Mouse (Mus musculus) testis, postnatal 14 days (tissue): ENCODE measurements around the gene E2f6.

Experiments used
- DNase-seq: peaks from one replicate; pipeline ENCODE4 v3.0.0; 2021; ENCODE audit warnings: low spot score

Gene E2f6

DNA sequence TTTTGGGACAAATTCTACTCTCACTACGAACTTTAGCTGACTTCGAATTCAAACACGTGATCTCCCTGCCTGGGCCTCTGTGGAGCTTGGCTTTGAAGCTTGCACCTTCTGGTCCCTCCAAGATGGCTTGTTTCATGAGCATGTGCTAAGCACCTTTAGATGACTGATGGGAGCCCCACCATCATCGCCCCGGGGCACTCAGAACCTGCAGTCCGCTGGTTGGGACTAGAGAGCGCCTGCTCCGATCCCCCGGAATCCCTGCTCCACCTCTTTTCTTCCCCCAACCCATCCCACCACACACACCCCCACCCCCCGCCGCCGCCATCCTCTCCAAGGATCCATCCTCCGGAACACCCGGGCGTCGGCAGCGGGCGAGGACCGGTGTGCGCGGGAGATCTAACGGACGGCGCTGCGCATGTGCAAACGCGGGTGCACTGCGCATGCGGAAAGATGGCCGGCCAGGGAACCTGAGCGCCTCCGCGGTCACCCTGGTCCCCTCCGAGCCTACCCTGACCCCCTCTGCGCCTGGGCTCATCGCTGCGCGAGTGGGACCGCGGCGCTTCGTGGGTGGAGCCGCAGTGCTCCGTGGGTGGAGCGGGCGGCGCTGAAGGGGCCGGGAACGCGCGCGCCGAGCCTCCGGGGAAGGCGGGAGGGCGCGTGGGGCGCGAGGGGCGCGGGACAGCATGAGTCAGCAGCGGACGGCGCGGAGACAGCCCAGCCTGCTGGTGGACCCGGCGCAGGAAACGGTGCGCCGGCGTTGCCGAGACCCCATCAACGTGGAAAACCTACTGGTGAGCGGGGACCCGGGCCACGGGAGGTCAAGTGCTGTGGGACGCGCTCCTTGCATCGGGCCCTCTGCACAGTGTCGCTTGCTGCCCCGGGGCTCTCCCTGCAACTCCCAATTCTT is at the start of gene E2f6:
E2f6 (plus strand) TSS at position 439 of the 907 bp plus-strand sequence.
- peak; percentile 87 for DNase-seq

- DNase-seq = no peak
Observed at GRCm38 (mm10) chr12:16761461-16761860, 49.3 kb upstream of the E2f6 start.

DNA sequence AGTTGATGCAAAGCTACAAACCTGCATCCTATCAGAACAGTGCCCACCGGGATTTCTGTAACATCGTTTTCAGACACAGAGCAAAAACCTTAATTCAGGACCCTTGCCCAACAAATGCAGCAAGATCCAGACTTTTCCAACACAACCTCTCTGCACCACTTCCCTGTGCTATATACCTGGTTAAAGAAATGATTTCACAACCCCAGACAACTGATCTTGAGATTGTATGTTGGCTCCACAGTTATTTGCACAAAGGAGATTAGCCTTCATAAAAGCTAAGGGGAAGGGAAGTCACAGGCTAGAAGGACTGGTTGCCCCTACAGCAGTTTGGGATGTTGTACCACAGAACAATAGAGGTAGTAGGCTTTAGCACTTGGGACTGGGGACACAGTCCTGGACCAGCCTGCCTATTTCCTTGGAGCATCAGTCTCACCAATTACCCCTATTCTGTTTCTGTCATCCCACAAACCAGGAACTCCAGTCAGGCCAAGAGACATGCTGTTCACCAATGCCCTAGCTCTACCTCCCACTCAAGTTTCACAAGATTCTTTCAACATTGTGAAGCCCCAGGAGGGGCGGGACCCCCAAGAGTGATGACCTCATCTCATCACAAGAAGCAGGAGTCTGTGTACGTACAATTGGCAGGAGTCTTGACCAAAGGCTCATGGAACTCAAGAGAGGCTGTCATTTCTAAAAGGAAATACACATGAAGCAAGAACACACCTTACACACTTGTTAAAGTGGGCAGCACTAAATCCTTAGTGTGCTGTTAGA is 46.9 kb upstream of the E2f6 start:
- no peak for DNase-seq

DNA sequence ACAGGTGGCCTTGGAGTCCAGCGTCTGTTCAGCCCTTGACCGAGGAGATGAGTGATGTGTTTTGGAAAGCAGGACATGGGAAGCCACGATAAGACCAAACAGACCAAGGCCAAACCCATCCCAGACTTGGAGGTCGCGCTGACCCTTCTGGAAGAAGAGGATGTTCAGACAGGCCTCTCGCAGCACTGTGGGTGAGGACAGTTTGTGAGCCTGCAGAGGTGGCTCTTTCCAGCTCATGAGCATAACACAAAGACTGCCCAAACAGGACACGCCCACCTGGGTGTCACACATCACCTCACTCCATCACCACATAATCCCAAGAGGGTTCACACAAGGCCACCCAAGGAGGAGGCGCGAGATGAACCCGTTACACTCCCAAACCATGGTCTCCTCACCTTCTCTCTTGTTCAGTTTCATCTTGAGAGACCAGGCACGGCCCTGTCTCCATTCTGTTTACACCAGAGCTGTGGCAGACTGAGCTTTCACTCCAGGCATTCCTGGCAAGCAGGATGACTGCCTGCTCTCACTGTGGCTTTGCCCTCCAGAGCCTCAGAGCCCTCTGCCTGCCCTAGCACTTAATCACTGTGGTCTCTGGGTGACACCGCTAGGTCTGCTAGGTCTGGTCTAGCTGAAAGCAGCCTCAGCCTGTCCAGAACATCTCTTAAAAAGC is 45.9 kb upstream of the E2f6 start:
- DNase-seq = peak; percentile 68

DNA sequence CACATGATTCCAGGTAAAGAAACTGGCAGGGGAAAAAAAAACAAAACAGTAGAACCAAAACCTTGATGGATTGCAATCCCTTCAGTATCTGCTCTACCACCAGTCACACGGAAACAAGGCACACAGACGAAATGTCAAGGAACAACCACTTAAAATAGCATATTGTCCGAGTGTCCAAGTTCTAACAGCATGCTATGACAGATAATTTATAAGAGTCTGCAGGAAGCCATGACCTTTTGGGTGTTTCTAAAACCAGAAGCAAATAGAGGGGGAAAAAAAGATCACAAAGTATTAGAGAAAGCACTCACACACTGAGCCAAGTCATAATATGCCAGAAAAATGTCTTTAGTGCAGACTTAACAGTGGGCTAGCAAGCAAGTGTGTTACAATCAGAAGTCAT is 42.5 kb upstream of the E2f6 start:
- no peak for DNase-seq

- no peak for DNase-seq
Observed at GRCm38 (mm10) chr12:16768711-16769110, 42.1 kb upstream of the E2f6 start.

DNA sequence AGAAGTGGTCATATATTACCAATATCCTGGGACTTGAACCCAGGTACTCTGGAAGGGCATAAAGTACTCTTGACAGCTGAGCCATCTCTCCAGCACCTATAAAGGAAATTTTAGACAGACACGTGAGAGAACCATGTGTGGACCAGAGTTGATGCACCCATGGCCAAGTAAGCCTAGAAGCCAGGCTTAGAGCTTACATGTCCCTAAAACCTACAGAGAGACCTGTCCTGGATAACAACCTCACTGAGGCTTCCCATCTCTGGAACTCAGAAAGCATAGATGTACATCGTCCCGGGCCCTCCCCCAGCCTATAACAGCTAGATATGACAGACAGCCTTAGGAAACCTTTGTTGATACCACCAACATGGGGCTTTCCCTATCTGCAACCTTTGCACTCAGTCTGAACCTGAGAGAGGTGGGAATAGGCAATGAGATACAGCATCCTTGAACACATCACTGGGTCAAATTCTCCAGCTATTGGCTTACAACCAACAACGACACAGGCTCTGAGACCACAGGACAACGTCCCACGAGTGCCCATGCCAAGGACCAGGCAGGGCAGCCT is 41.1 kb upstream of the E2f6 start:
- DNase-seq = no peak

GRCm38 (mm10) chr12:16774605-16775004 is 36.2 kb upstream of the E2f6 start:
- no peak for DNase-seq

DNA sequence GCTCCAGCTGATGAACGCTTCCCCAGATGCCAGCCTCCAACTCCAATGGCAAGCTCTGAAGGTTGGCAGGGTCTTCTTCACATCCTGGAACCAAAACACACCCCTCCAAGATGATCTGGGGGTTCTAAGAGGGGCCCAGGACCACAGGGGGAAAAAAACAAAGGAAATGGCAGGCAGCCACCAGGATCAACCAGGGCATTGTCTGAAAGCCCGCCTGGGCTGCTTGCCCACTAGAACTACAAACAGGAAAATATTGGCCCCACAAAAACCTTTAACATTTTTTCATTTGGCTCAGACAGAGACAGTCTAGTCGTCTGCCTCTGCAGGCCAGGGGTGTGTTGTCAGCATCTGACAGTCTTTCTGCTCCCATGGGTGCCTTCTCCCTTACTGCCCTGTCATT is 35.4 kb upstream of the E2f6 start:
- DNase-seq = no peak

DNA sequence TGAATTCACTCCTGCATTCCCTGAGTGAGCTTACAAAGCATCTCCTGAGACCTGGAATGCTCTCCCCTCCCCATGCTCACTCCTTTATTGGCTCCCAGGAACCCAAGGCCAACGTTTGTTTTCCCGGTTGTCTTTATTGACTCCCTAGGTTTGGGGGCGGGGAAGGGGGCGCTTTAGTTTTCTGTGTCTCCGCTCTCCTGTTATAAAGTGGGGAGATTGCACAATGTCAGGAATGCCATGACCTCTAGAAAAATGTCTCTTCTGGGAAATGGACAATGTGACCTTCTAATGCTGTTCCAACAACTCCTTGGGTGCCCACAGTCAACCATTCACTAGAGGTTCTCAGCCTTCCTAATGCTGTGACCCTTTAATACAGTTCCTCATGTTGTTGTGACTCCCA is 32.2 kb upstream of the E2f6 start:
- no peak for DNase-seq

DNA sequence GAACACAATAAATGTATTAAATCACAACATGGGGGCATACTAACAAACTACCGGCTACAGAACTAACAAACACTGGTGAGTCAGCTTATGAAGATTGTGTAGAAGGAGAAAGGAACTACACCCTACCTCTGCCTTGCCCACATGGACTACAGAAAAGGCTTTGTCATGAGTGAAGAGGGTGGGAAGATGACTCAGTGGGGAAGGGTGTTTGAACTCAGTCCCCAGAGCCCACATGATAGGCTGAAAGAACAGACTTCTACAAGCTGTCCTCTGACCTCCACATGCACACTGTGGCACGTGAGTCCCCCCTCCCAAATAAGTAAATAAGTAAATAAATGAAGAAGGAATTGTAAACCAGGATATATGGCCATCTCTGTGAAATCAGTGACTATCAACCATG is 31.6 kb upstream of the E2f6 start:
- no peak for DNase-seq

DNA sequence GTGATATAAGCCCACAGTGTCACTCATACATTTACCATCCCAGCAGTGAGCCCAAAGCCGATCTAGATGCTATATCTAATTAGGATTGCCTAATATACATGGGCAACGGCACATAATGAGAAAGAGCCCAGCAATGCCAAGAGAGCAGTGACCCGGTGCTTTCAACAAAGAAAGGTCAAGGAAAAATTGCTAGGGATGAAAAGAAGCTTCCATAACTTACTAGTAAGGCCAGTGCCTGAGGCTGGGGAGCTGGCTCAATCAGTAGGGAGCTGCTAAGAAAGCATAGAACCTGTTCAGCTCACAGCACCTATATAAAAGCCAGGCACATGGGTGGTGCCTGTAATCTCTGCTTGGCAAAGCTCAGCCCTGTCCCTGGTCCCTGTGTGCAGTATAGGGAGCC is 30.4 kb upstream of the E2f6 start:
- DNase-seq = no peak

- DNase-seq = no peak
Observed at GRCm38 (mm10) chr12:16781034-16781746, 29.6 kb upstream of the E2f6 start.

DNA sequence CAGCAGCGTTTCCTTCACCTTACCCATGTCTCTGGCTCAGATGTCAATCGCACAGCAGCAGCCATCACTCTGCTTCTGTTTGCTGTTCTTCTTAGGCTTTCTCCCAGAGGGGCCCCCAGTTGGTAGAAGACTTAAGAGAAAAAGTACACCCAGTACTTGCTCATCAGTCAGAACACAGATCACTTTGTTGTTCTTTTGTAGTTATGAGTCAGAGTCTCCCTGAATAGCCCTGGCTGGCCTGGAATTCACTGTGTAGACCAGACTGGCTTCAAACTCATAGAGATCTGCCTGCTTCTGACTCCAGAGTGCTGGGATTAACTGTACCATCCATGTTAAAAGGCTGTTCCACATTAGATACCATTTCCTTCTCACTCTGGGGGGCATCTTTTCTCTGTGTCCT is 22.2 kb upstream of the E2f6 start:
- no peak for DNase-seq

DNA sequence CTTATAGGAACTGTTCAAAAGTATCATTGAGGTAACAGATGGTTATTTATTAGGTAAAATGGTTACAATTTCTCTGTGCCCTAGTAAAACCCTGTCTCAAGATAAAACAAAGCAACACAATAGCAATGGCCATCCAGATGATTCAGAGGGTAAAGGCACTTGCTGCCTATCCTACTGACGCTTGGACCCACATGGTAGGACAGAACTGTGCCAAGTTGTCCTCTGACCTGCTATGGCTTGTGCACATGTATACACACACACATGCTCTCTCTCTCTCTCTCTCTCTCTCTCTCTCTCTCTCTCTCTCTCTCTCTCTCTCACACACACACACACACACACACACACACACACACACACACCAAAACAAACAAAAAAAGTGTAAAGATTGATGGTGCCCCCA is 21.6 kb upstream of the E2f6 start:
- DNase-seq = no peak

- no peak for DNase-seq
Observed at GRCm38 (mm10) chr12:16789756-16790155, 21.0 kb upstream of the E2f6 start.

GRCm38 (mm10) chr12:16790456-16790855 is 20.3 kb upstream of the E2f6 start:
- no peak for DNase-seq

DNA sequence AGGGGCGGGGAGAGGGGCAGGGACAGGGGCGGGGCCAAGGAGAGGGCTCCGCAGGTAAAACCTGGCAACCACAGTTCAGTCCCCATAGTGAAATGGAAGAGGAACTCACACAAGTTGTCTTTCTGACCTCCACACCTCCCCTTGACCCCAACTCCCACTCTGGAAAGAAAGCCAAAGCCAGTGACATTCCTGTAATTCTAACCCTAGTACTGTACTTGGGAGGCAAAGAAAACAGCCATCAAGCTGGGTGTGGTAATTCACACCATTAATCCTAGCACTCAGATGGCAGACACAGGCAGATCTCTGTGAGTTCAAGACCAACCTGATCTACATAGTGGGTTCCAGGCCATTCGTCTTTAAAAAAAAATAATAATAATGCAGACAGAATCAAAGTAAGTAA is 17.4 kb upstream of the E2f6 start:
- no peak for DNase-seq

DNA sequence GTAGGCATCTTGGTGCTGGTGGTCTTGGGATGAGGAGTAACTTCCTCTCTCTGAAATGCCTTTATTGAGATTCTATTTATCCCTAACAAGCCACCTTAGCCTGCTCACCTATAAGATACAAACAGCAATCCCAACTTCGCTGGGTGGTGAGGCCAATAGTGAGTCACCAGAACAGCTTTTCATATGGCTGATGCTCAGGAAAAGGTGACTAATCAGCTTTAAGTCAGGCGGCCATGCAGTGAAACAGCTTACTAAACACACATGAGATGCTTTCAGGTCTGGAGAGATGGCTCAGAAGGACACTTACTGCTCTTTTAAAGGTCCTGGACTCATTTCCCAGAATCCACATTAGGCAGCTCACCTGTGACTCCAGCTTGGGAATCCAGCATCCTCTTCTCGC is 15.0 kb upstream of the E2f6 start:
- no peak for DNase-seq

DNA sequence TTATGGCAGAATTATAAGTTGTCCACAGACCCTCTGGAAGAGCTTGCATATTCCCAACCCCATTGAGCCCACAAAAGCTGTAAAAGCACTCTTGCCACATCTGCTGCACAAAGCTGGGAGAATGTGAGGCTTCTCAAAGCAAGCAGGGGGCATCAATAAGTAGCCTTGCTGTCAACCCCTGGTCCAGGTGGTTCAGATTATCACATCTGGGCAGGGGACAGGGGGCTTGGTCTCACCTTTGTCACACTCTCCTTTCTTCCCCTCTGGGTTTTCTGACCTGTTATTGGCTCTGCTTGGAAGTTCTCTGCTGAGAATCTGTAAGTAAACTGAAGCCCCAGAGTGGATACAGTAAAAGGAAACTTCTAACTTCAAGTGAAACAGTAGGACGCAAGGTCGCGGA is 11.9 kb upstream of the E2f6 start:
- DNase-seq = no peak

- DNase-seq = no peak
Observed at GRCm38 (mm10) chr12:16799928-16800258, 10.9 kb upstream of the E2f6 start.
